Mouse (Mus musculus) gastrocnemius, postnatal 36 days (tissue): ENCODE data around the gene Gimap9. TPM values are rescaled to one million over a fixed set of nuclear protein-coding genes. Genes with fewer than 3 reads are reported as not detected.
A peak's percentile ranks its signal among the peaks of the same experiment; 100 is the strongest.

Experiments used
- DNase-seq, 2 experiments: peaks; one replicate each; pipeline ENCODE4 v3.0.0; 2022
- intact Hi-C: fragments of 180-260 bp; cut with DNase I; formaldehyde crosslinking; loops from one replicate; pipeline ENCODE4 v1.15.1; 2025
- long read RNA-seq, 2 experiments: library from polyadenylated mRNA; stranded (forward); transcript quantifications; one replicate each; pipeline ENCODE4 v2.0.0; 2021
- total RNA-seq, 2 experiments: library from RNA; stranded (reverse); gene quantifications; 2 replicates each; pipeline ENCODE4 v1.2.3; 2021

The Gimap9 gene
- total RNA-seq: 1 to 10 TPM in 1 of 2 experiments, under 1 TPM in 1; 0.94 to 2.1 TPM
- long read RNA-seq, experiment 1: 0 reads
- long read RNA-seq, experiment 2, partial matches to known transcripts: 0 of 1 reads
- long read RNA-seq, experiment 2, other reads (novel, unspliced or antisense): 0 of 1 reads

DNA sequence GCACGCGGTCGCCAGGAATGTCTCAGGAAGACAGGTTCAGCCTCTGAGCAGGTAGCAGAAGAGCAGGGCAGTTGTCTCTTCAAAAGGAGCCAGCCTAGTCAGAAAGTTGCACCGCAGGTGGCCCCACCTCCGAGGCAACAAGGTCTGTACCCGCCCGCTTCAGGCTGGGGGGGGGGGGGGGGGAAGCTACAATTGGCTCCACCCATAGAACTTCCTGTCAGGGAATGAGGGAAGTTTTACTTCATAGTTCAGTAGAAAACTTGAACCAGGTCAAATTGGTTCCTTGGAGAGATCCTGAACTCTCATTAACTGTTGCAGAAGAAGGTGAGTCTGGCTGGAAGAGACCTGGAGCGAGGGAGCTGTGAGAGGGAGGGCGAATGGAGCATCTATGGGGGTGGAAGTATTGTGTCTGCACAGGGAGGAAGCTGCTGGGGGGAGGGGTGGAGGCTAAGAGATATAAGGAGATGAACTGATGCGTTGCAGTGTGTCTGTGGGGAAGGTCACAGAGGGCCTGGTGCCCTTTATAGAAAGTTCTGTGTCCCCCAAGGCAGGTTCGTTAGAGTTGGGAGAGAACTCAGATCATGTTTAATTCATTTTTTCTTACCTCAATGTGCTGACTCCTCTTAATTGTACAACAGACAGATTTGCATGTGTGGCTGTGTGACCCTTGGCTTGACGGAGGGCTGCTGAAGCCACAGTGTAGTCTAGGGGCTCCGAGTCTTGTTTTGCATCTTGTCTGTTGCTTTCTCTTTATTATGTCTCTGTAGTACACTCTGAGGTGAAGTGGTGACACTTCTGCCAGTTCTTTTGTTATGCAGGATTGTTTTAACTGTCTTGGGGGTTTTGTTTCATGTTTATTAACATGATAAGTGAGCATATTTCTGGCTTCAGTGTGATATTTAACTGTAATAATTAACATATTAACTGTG, at the start of gene Gimap9:
Gene Gimap9, plus strand, starts transcription at position 199 of the 929 bp plus-strand sequence.
- DNase-seq: no peak
- intact Hi-C loops: no loop called here

GRCm38 (mm10) chr6:48626464-48626863, 49.5 kb upstream of the Gimap9 start, which contains the start of gene AI854703:
TSS of gene AI854703 (plus strand) at chr6:48626764.
- intact Hi-C loops: no loop called here

DNA sequence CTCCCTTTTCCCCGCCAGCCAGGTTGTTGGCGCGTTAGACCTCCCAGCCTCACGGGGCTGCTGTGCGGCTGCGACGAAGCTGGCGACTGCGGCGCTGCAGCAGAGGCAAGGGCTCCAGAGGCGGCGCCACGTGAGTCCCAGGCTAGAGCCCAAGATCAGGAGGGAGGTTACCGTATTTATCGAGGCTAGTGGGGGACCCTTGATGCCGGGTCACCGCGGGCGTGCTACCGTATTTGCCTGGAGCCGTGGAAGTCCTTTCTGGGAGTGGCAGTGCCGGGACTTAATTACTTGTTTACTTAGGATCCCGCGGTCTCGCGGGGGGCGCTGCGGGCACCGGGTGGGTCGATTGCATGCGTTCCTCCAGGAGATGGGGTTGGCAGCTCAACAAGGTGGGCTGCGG, 48.9 kb upstream of the Gimap9 start:
- peak; percentile 30 to 31 for DNase-seq
- intact Hi-C loops: no loop called here

More at GRCm38 (mm10) chr6:48626464-48626863, 49.5 kb upstream of the Gimap9 start, which contains the start of gene AI854703:
- no peak for DNase-seq

- intact Hi-C loops: no loop called here
- DNase-seq: no peak
Observed at GRCm38 (mm10) chr6:48627511-48627924, 48.4 kb upstream of the Gimap9 start.

GRCm38 (mm10) chr6:48628377-48628776, 47.6 kb upstream of the Gimap9 start:
- intact Hi-C loops: no loop called here
- no peak for DNase-seq

GRCm38 (mm10) chr6:48628808-48629660, 46.9 kb upstream of the Gimap9 start:
- intact Hi-C loops: no loop called here
- no peak for DNase-seq

DNA sequence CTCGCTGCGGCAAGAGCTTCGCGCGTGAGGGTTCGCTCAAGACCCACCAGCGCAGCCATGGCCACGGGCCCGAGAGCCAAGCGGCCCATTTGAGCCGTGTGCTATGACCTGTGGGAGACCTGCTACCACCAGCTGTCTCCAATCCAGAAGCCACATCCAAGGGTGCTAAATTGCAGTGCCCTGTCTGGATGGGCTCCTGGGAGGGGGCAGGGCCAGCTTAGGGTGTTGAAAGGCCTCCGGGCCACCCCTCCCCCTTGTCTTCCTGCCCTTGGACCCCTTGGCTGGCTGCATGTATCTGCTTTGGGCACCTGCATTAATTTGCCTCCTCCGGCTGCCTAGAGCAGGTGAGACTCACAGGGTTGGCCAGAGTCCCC, 46.3 kb upstream of the Gimap9 start:
- no peak for DNase-seq
- intact Hi-C loops: loop anchor here (5.0 kb wide), 1 partner anchor 42 kb away; the partner anchor contains the start of gene Gm45021

- no peak for DNase-seq
- intact Hi-C loops: loop anchor here (5.0 kb wide), 1 partner anchor 44 kb away; the partner anchor contains the start of gene Gm45021
Observed at GRCm38 (mm10) chr6:48630831-48631230, 45.1 kb upstream of the Gimap9 start.

DNA sequence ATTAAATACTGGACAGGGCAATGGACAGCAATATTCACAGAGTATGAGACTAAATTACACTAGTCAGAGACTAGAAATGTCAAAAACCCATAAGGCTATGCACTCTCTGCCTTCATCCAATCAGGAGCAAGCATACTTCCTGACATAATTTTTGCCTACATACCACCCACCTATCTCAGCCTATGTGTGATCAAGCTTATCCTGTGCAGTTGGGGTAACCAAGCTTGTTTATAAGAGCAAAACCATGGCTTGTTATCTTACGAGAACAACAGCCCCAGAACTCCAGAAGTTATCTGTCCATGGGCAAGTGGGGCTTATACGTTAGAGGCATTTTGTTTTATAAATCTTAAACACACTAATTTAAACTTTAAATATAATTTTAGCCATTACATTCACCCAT, 40.8 kb upstream of the Gimap9 start:
- intact Hi-C loops: no loop called here
- no peak for DNase-seq

DNA sequence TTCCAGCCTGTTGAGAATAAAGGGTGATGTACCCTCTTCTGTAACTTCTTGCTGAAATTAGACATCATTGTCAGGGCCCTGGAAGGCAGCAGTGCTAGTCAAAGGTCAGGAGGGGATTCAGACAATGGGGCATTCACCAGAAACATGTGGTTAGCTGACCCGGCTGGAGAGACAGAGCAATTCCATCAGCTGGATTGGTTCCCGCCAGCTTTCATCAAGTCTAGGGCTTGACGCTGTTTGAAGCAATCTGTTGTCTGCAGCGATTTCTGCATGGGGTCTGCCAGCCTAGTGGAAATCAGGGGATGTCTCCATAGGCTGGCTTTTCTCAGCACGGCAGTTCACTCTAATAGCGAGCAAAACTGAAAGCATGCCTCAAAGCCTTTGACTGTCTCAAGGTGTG, 39.4 kb upstream of the Gimap9 start:
- no peak for DNase-seq
- intact Hi-C loops: no loop called here

DNA sequence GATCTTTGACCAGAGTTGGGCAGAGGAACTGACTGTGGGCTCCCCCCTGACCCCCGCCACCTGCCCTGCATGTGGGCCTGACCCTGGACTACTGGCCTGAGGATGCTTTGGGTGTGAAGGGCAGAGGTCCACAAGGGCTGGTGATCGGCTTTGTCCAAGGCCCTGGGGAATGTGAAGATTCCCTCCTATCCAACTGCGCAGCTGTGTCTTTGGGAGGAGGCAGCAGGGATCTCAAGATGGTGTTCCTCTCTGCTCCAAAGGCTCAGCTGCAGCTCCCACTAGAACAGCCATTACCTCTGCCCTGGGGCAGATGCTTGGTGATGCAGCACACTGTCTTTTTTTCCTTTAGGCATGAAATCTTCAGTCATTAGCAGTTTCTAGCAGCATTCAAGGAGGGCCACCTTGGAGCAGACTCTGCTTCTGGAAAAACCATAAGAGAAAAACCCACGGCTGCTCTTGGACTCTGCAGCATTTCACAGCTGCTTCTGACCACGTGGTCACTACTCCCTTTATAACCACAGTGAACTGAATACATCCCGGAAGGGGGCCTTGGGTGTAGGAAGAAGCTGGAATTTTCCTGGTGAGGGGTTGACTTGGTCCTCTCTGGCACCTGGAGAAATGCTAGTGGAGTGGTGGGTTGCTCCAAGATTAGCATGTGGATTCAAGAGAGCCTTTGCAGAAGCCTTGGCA, 38.0 kb upstream of the Gimap9 start:
- DNase-seq: no peak
- intact Hi-C loops: no loop called here

DNA sequence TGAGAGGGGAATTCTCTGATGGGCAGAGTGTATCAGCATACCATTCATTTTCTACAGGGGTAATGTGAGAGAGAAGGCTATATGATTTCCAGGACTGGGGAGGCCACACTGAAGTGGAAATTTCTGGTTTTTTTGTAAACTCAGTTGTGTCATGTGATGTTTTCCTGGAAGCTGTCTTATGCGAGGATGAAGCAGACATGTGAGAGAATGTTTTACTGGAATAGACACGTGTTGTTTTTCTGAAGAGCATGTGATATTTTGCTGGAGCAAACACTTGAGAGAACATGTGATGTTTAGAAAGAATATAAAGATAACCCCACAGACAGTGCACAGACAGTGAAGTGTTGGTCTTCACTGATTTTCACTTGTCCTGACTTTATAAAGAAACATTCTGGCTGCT, 37.4 kb upstream of the Gimap9 start:
- intact Hi-C loops: no loop called here
- DNase-seq: no peak

- no peak for DNase-seq
- intact Hi-C loops: no loop called here
Observed at GRCm38 (mm10) chr6:48641391-48641790, 34.5 kb upstream of the Gimap9 start.

DNA sequence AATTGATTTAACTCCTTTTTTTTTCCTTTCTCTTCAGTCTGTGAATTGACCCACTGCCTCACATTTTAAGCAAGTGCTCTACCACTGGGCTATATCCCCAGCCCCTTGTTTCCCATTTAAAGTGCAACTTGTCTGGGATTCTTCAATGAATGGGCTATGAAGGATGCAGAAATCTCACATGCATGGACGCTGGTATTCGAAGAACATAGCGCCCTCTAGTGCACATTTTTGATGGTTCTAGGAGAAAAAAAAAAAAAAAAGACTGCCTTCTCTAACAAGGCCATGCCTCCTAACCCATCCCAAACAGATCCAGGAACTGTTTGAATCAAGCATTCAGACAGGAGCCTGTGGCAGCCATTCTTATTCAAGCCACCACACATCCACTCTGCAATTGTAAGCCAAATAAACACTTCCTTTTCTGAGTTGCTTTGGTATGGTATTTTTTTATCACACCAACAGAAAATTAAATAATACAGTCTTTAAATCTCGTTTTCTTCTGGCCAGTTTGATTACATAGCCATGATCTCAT, 33.1 kb upstream of the Gimap9 start:
- intact Hi-C loops: loop anchor here (1.0 to 2.0 kb wide), 2 partner anchors 60 to 105 kb away; no protein-coding TSS in a partner anchor
- DNase-seq: no peak

GRCm38 (mm10) chr6:48645660-48646308, 30.1 kb upstream of the Gimap9 start:
- DNase-seq: peak; percentile 45 to 59
- intact Hi-C loops: loop anchor here (2.0 to 5.0 kb wide), 2 partner anchors 127 to 468 kb away; no protein-coding TSS in a partner anchor

DNA sequence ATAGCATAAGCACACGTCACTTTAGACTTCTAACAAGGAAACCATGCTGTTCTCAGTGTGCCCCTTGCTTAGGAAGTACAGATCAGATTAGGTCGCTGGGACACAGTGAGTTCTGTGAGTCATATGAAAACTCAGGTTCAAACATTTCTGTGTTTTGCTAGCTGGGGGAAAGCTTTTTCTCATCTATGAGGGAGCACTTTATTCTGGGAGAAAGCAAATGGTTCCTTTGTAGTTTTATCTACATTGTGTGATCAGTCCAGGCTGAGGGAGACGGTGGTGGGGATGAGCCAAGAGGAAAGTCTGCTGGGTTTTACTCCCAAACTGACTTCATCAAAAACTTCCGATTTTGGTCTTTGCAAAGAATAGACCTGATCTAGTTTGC, 29.6 kb upstream of the Gimap9 start:
- intact Hi-C loops: loop anchor here (5.0 kb wide), 1 partner anchor 469 kb away; no protein-coding TSS in a partner anchor
- DNase-seq: no peak

- peak in 1 of 2 experiments; percentile 28 for DNase-seq
- intact Hi-C loops: loop anchor here (5.0 kb wide), 1 partner anchor 470 kb away; no protein-coding TSS in a partner anchor
Observed at GRCm38 (mm10) chr6:48646995-48647394, 28.9 kb upstream of the Gimap9 start, which contains the start of gene Gimap8. TSS of gene Gimap8 (plus strand) at chr6:48647234.

DNA sequence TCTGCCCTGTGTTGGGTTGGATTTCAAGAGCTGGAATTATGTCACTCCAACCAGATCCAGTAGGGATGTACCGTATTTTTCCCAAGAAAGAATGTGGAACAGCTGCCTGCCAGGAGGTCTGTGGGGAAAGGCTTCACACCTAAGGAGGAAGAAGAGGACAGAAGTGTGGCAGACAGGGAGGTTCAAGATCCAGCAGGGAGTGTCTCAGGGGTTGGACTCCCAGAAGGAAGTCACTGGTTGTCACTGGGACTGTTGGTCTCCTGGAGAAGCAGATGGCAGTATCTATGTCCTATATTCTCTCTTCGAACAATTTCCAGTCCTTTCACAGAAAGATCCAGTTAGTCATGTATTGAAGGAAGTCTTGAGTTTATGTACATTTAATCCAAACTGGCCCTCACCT, 28.3 kb upstream of the Gimap9 start:
- no peak for DNase-seq
- intact Hi-C loops: loop anchor here (5.0 kb wide), 1 partner anchor 470 kb away; no protein-coding TSS in a partner anchor

DNA sequence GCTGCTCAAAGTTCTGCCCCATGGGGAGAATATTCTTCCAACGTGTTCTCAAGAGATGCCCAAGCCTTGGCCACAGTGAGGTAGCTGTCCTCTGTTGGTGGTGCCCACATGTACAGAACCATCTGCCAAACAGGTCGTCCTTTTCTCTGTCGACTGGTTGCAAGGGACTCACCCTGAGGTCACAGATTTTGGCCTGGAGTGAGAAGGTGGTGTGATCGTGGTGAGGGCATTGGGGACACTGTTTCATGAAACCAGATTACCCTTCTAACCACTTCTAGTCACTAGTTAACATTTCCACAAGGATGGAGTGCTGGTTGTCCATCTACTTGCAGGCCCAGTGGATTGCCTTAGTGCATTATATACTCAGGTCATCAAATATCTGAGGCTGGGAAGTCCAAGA, 27.1 kb upstream of the Gimap9 start:
- DNase-seq: no peak
- intact Hi-C loops: loop anchor here (5.0 kb wide), 1 partner anchor 471 kb away; no protein-coding TSS in a partner anchor
